Mouse (Mus musculus) erythroblast, embryonic 14.5 days (primary cell): ENCODE measurements around the gene Irs1.

ENCODE experiments used
- GATA1 ChIP-seq: IDR thresholded peaks from 2 replicates; pipeline ENCODE4 v1.6.1; 2012; ENCODE audit warnings: low read length, inconsistent platforms, mixed read lengths
- TAL1 ChIP-seq: IDR thresholded peaks from 3 replicates; pipeline ENCODE4 v1.6.1; 2012; ENCODE audit warnings: low read length, inconsistent platforms, mixed read lengths

GRCm38 (mm10) chr1:82257457-82257856 is 33.8 kb downstream of the Irs1 start:
- no peak for TF ChIP-seq GATA1
- no peak for TF ChIP-seq TAL1
